Mouse (Mus musculus): ENCODE results near the gene Slc12a6.

- TF ChIP-seq CTCF (IDR thresholded peaks at IDR 0.05; ENCODE audit: low read depth, low read length): no peak
- TF ChIP-seq POLR2A (IDR thresholded peaks at IDR 0.05; ENCODE audit: extremely low read depth, insufficient read depth, low read length): no peak
Measured at GRCm38 (mm10) chr2:112239935-112240721, 25.5 kb upstream of the Slc12a6 start.
